Mouse (Mus musculus): ENCODE data around the gene Rapgef2. TPM values are rescaled to one million over a fixed set of nuclear protein-coding genes. Genes with fewer than 3 reads are reported as not detected.

Rapgef2 gene
- polyA plus RNA-seq, 1 experiment from 2014 or later, result 9.1 TPM

DNA sequence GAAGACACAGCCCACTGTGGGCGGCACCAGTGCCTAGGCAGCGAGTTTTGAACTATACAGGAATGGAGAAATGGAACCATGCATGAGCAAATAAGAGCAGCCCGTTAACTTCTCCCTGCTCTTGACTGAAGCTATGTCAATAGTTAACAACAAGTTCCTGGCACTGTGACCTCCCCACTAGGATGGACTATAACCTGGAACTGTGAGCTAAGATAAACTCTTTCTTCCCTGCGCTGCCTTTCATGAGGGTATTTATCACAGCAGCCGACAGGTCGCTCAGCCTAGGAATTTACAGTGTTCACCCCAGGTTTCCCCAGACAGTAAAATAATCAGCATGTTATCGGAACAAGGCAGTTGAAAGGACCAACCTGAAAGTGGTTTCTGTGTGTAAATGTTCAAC, 79.8 kb downstream of the Rapgef2 start:
- Histone ChIP-seq H3K9me3 (no peaks in the 10 kb centered on the region), H3K4me3 (replicated peaks) (no peak overlapping the region), H3K27me3 (no peaks in the 10 kb centered on the region), H3K4me2 (no peak overlapping the region), H3K4me1 (peaks cover 14% of the 10 kb centered on the region), H3K9ac (no peak overlapping the region), H3K36me3 (replicated peaks) (0 out of 2 replicates have a peak, but pooled peaks cover 2% of the 10 kb centered on the region), H3K27ac (no peak overlapping the region)
- WGBS, result 96% methylated on average over 7 of the region's 7 CpGs
- ATAC-seq (ENCODE audit: low FRiP score), result no peak

DNA sequence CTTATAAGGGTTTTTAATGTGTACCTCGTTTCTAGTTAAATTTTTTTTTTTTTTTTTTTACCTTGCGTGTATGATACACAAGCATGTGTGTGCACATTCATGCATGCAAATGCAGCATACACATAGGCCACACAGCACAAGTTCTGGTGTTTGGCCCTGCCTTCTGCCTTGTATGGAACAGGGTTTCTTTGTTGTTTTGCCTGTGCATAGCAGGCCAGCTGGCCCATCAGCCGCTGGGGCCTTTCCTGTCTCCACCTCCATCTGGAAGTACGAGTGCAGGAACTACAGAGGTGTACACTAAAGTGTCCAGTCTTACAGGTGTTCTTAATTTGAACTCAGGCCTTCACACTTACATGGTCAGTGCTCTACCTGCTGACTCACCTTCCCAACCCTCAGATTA, 80.3 kb downstream of the Rapgef2 start:
- Histone ChIP-seq H3K27ac (no peak overlapping the region), H3K4me1 (peaks cover 14% of the 10 kb centered on the region), H3K9ac (no peak overlapping the region), H3K36me3 (replicated peaks) (0 out of 2 replicates have a peak, but pooled peaks cover 2% of the 10 kb centered on the region), H3K4me3 (replicated peaks) (no peak overlapping the region), H3K9me3 (no peaks in the 10 kb centered on the region), H3K27me3 (no peaks in the 10 kb centered on the region), H3K4me2 (no peak overlapping the region)
- WGBS, result 84% methylated on average over 4 of the region's 4 CpGs
- ATAC-seq (ENCODE audit: low FRiP score), result no peak

GRCm38 (mm10) chr3:79205112-79205511, 81.2 kb downstream of the Rapgef2 start:
- Histone ChIP-seq H3K4me2 (no peak overlapping the region), H3K27ac (no peak overlapping the region), H3K9ac (no peak overlapping the region), H3K4me3 (replicated peaks) (no peak overlapping the region), H3K36me3 (replicated peaks) (0 out of 2 replicates have a peak, but pooled peaks cover 2% of the 10 kb centered on the region), H3K27me3 (no peaks in the 10 kb centered on the region), H3K4me1 (peaks cover 14% of the 10 kb centered on the region), H3K9me3 (no peaks in the 10 kb centered on the region)
- ATAC-seq (ENCODE audit: low FRiP score), result no peak
- WGBS, result 40% methylated on average over 3 of the region's 3 CpGs

DNA sequence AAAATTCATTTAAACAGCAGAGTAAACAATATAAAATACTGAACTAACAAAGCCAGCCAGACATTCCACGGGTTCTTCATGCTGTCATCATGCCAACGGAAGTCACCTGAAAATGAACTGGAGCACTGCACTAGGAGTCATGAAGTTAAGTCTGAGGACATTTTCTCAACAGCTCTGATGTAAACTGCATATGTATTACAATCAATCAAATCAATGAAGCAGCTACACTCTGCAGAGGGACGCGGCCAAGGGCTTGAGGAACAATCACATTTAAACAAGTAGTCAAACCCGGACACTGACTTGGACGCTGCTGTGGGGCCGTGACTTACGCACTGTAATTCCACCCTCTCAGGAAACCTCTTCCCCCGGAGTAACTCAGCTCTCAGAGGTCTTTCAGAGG, 82.1 kb downstream of the Rapgef2 start:
- Histone ChIP-seq H3K9me3 (no peaks in the 10 kb centered on the region), H3K4me2 (no peak overlapping the region), H3K9ac (no peak overlapping the region), H3K4me3 (replicated peaks) (no peak overlapping the region), H3K27me3 (no peaks in the 10 kb centered on the region), H3K36me3 (replicated peaks) (no peaks in the 10 kb centered on the region), H3K4me1 (peaks cover 14% of the 10 kb centered on the region), H3K27ac (no peak overlapping the region)
- ATAC-seq (ENCODE audit: low FRiP score), result no peak
- 86% methylated on average over 9 of the region's 9 CpGs for WGBS

DNA sequence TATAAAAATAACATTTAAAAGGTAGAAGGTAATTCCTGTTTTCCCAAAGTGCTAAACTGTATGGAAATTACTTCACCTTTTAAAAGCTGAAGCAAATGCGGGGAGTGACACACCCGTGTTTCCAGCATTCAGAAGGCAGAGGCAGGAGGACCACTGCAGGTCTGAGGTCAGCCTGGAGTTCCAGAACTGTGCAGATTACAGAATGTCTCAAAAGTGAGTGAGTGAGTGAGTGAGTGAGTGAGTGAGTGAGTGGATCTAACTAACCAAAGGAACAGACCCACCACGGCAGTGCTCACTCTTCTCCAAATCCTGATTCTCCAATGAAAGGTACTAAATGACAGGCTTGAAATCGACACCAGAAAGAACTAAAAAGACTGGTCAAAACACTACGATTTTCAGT, 82.5 kb downstream of the Rapgef2 start:
- Histone ChIP-seq H3K9ac (no peak overlapping the region), H3K27me3 (no peaks in the 10 kb centered on the region), H3K36me3 (replicated peaks) (no peaks in the 10 kb centered on the region), H3K27ac (no peak overlapping the region), H3K4me3 (replicated peaks) (no peak overlapping the region), H3K4me1 (peaks cover 14% of the 10 kb centered on the region), H3K4me2 (no peak overlapping the region), H3K9me3 (no peaks in the 10 kb centered on the region)
- ATAC-seq (ENCODE audit: low FRiP score), result no peak
- WGBS, result 76% methylated on average over 5 of the region's 5 CpGs

DNA sequence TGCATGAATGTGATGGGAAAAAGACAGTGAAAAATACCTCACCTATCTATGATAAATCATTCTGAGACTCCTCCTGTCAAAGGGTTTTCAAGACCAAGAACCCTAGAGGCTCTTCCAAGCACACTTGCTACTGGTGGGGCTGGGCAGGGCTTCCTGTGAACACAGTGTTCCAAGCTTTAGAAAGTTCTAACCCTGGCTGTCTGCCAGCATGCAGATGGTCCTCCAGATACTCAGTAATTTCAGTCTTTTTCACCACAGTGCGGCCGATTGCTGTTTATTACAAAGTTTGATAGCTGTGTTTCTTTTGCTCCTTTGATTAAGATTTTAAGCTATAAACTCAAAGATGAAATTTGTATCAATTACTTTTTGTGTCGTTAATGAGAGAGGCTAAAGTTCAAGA, 83.1 kb downstream of the Rapgef2 start:
- ATAC-seq (ENCODE audit: low FRiP score), result 0 out of 2 replicates have a peak, but pooled peaks have one; percentile 18
- WGBS, result 71% methylated on average over 3 of the region's 3 CpGs

DNA sequence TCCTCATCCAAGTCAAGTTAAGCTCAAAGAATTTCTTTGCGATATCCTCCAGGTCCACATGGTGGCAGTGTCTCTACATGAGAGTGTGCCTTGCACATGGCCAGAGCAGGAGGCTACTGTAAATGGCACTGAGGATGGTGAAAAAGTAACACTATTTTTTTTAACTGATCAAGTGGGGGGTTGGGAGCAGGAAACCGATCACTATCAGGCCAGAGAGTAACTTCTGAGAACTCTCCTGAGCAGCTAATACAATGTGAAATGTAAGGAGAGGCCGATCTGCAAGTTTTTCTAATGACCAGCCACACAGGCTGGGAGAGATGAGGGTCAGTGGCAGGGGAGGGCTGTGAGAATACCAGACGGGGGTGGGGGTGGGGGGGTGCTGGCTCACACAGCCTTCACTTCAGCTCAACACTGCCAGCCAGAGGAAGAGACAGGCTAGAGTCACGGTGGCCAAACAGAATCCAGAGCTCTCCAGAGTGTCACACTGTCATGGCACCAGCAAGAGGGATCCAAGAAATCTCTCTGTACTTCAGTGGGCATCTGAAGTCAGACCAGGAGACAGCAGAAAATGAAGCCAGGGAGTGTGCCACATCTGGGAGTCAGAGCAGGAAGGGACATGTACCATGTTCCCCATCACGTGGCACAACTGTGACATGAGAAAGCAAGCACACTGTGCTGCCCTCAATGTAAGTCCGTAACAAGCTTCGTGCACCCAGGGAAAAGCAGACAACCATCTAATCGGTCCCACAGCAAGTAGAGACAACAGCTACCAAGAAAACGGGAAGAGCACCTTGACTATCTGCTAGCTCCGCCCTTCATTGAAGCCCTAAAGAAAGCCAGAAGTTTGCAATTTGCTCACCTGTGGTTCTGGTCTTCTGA, 83.8 kb downstream of the Rapgef2 start:
- Histone ChIP-seq H3K27ac (no peak overlapping the region), H3K4me2 (no peak overlapping the region), H3K36me3 (replicated peaks) (no peaks in the 10 kb centered on the region), H3K27me3 (no peaks in the 10 kb centered on the region), H3K9me3 (no peaks in the 10 kb centered on the region), H3K9ac (peak overlapping the region; percentile 21; the same call in 1 of the 2 replicates), H3K4me3 (replicated peaks) (no peak overlapping the region), H3K4me1 (peaks cover 19% of the 10 kb centered on the region)
- peak; percentile 81 for ATAC-seq (ENCODE audit: low FRiP score)
- WGBS, result 41% methylated on average over 11 of the region's 11 CpGs

More for the DNA sequence above, 83.1 kb downstream of the Rapgef2 start:
- Histone ChIP-seq H3K4me3 (replicated peaks) (no peak overlapping the region), H3K4me2 (no peak overlapping the region), H3K27me3 (no peaks in the 10 kb centered on the region), H3K9ac (no peak overlapping the region), H3K27ac (no peak overlapping the region), H3K4me1 (peaks cover 14% of the 10 kb centered on the region), H3K36me3 (replicated peaks) (no peaks in the 10 kb centered on the region), H3K9me3 (no peaks in the 10 kb centered on the region)

DNA sequence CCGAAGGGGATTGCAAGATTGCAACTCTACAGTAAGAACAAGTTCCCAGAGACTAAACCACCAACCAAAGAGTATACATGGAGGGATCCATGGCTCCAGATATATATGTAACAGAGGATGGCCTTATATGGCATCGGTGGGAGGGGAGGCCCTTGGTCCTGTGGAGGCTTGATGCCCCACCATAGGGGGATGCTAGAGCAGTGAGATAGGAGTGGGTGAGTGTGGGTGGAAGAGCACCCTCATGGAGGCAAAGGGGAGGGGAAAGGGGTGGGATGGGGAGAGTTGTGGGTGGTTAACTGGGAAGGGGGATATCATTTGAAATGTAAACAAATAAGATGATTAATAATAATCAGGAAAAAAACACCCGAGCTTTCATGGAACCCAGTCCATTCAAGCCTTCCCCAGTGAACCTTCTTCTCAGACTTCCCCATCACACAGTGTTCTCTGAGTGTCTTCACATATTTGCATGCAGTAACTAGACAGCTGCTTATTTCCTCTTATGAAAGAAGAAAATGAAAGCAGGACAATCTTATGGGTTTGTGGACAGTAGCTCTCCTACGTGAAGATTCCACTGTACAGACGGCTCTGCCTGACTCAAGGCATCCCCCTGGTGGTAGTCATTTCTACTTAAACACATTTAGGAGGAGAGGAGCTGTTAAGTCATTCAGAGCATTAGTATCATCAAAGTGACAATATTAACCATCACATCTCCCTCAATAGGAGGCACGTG, 89.4 kb downstream of the Rapgef2 start:
- no peaks in the 10 kb centered on the region for H3K27me3 ChIP-seq
- no peak overlapping the region for H3K4me3 ChIP-seq (replicated peaks)
- H3K27ac ChIP-seq, result no peak overlapping the region
- no peaks in the 10 kb centered on the region for H3K9me3 ChIP-seq
- no peak overlapping the region for H3K9ac ChIP-seq
- 68% methylated on average over 6 of the region's 6 CpGs for WGBS
- peak; percentile 65; the same call in 1 of the 2 replicates for ATAC-seq (ENCODE audit: low FRiP score)
- H3K4me1 ChIP-seq, result peaks cover 16% of the 10 kb centered on the region; the same call in 1 of the 2 replicates
- H3K4me2 ChIP-seq, result no peak overlapping the region
- H3K36me3 ChIP-seq (replicated peaks), result no peaks in the 10 kb centered on the region

DNA sequence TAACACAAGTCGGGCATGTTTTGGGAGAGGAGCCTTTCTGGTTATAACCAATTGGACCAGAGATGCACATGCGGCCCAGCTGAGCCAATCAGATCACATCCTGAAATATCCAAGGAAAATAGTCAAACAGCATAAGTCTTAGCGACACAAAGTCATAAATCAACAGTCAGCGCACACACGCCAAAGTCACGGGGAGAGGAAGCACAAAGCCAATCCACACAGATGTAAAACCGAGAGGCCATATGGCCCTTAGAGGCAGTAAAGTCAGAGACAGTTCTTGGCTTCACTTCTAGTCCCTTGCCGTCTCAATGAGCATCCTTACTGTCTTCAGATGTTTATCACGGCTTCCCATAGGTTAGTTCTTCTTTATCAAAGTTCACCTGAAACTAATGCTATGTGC, 91.0 kb downstream of the Rapgef2 start:
- Histone ChIP-seq H3K9me3 (no peaks in the 10 kb centered on the region), H3K27ac (no peak overlapping the region), H3K36me3 (replicated peaks) (no peaks in the 10 kb centered on the region), H3K4me2 (no peak overlapping the region), H3K4me1 (peaks cover 19% of the 10 kb centered on the region; the same call in 1 of the 2 replicates), H3K9ac (no peak overlapping the region), H3K4me3 (replicated peaks) (no peak overlapping the region), H3K27me3 (no peaks in the 10 kb centered on the region)
- WGBS, result 86% methylated on average over 9 of the region's 9 CpGs
- ATAC-seq (ENCODE audit: low FRiP score), result no peak

- H3K27me3 ChIP-seq, result no peaks in the 10 kb centered on the region
- H3K4me2 ChIP-seq, result no peak overlapping the region
- WGBS, result 94% methylated on average over 8 of the region's 8 CpGs
- ATAC-seq (ENCODE audit: low FRiP score), result no peak
- H3K4me3 ChIP-seq (replicated peaks), result no peak overlapping the region
- H3K27ac ChIP-seq, result no peak overlapping the region
- H3K36me3 ChIP-seq (replicated peaks), result no peaks in the 10 kb centered on the region
- H3K9ac ChIP-seq, result no peak overlapping the region
- peaks cover 19% of the 10 kb centered on the region; the same call in 1 of the 2 replicates for H3K4me1 ChIP-seq
- H3K9me3 ChIP-seq, result no peaks in the 10 kb centered on the region
Measured at GRCm38 (mm10) chr3:79194111-79194793, 92.1 kb downstream of the Rapgef2 start.

DNA sequence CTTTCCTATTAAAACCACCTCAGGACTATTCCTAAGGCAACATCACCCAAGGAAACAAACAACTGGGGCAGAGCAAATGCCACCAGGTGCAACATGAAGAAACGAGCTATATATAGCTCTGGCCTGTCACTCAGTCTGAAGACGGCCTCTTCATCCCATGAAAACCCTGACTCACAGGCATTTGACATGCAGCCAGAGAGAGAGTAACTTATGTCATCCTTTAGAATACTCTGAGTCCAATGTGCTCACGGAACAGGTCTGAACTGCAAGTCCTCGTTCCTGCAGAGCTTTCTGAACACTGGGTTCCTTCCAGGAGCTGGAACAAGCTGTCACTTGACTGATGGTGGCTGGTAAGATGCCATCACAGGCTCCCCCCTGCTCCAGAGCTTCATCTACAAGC, 93.3 kb downstream of the Rapgef2 start:
- Histone ChIP-seq H3K36me3 (replicated peaks) (no peaks in the 10 kb centered on the region), H3K27me3 (no peaks in the 10 kb centered on the region), H3K4me1 (peaks cover 18% of the 10 kb centered on the region; the same call in 1 of the 2 replicates), H3K27ac (no peak overlapping the region; the same call in 1 of the 2 replicates), H3K4me3 (replicated peaks) (no peak overlapping the region), H3K9ac (no peak overlapping the region), H3K4me2 (no peak overlapping the region), H3K9me3 (no peaks in the 10 kb centered on the region)
- ATAC-seq (ENCODE audit: low FRiP score), result no peak
- 70% methylated on average over 4 of the region's 4 CpGs for WGBS

DNA sequence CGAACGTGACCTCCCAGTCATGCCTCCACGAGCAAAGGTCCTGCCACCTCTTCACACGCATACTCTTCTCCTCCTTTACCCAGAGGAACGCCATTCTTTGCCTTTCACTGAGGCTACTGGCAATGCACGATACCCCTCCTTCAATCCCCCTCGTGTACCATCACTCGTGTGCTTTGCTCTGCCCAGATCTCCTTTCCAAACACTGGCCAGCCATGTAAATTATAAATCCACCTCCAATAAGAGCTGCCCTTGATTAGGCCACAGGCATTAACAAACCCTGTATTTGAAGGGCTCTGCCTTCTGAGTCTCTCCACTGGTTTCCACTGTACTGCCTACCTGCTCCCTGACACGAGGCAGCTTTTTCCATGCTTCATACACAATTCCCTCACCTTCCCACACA, 94.3 kb downstream of the Rapgef2 start:
- no peak for ATAC-seq (ENCODE audit: low FRiP score)
- no peak overlapping the region for H3K9ac ChIP-seq

More for the DNA sequence above, 94.3 kb downstream of the Rapgef2 start:
- Histone ChIP-seq H3K27ac (no peak overlapping the region), H3K4me2 (no peak overlapping the region), H3K4me1 (peaks cover 13% of the 10 kb centered on the region; the same call in 1 of the 2 replicates), H3K36me3 (replicated peaks) (no peaks in the 10 kb centered on the region), H3K27me3 (no peaks in the 10 kb centered on the region), H3K9me3 (no peaks in the 10 kb centered on the region), H3K4me3 (replicated peaks) (no peak overlapping the region)
- WGBS, result 85% methylated on average over 9 of the region's 9 CpGs

Measured in forebrain, embryonic 12.5 days (tissue).